Mouse (Mus musculus) spleen, embryonic (tissue): ENCODE measurements around the gene Lim2.

Experiments
- CTCF ChIA-PET: fragments of 350-600 bp; sonication (Branson Sonifier 250); formaldehyde crosslinking; loops from one replicate; lab custom pipeline; 2022; lab: Charles Lee

Gene Lim2

GRCm38 (mm10) chr7:43443126-43443916 is 15.9 kb downstream of the Lim2 start:
- CTCF ChIA-PET = interaction anchor here (1.2 kb wide), 1 partner anchor 137 kb away, joined by 3 read pairs; no protein-coding TSS in a partner anchor

- CTCF ChIA-PET = interaction anchor here (1.2 kb wide), 1 partner anchor 138 kb away, joined by 3 read pairs; no protein-coding TSS in a partner anchor
These were observed 16.4 kb downstream of the Lim2 start, which contains the start of the genes Etfb and Gm45233 for GRCm38 (mm10) chr7:43443917-43444293. Etfb (plus strand) TSS chr7:43444083. Gm45233 (plus strand) TSS chr7:43444128.

- CTCF ChIA-PET = no interaction called here
These were observed 20.3 kb downstream of the Lim2 start for GRCm38 (mm10) chr7:43447801-43448200.

- CTCF ChIA-PET = no interaction called here
These were observed 20.8 kb downstream of the Lim2 start for GRCm38 (mm10) chr7:43448246-43448645.

- CTCF ChIA-PET = no interaction called here
These were observed 22.3 kb downstream of the Lim2 start for GRCm38 (mm10) chr7:43449811-43450210.

GRCm38 (mm10) chr7:43451726-43452125 is 24.3 kb downstream of the Lim2 start:
- CTCF ChIA-PET = no interaction called here

GRCm38 (mm10) chr7:43452609-43453008 is 25.1 kb downstream of the Lim2 start:
- CTCF ChIA-PET = interaction anchor here (0.6 kb wide), 1 partner anchor 170 kb away, joined by 4 read pairs; no protein-coding TSS in a partner anchor

- CTCF ChIA-PET = no interaction called here
These were observed 26.3 kb downstream of the Lim2 start for GRCm38 (mm10) chr7:43453599-43454355.

- CTCF ChIA-PET = no interaction called here
These were observed 26.9 kb downstream of the Lim2 start for GRCm38 (mm10) chr7:43454371-43454770.

GRCm38 (mm10) chr7:43462851-43463250 is 35.4 kb downstream of the Lim2 start, which contains the start of gene Vsig10l:
Vsig10l (plus strand) TSS chr7:43463151.
- CTCF ChIA-PET = no interaction called here

GRCm38 (mm10) chr7:43463976-43464375 is 36.5 kb downstream of the Lim2 start:
- CTCF ChIA-PET = no interaction called here

- CTCF ChIA-PET = interaction anchor here (0.7 kb wide), 3 partner anchors 88 to 116 kb away, joined by 3 read pairs; no protein-coding TSS in a partner anchor
These were observed 37.4 kb downstream of the Lim2 start for GRCm38 (mm10) chr7:43464864-43465343.

GRCm38 (mm10) chr7:43465344-43466098 is 38.1 kb downstream of the Lim2 start:
- CTCF ChIA-PET = no interaction called here

GRCm38 (mm10) chr7:43466099-43466694 is 38.7 kb downstream of the Lim2 start:
- CTCF ChIA-PET = interaction anchor here (0.5 kb wide), 1 partner anchor 113 kb away, joined by 4 read pairs; no protein-coding TSS in a partner anchor

- CTCF ChIA-PET = interaction anchor here (1.1 to 1.5 kb wide), 2 partner anchors 8 to 115 kb away, joined by 3 read pairs; no protein-coding TSS in a partner anchor
These were observed 42.9 kb downstream of the Lim2 start for GRCm38 (mm10) chr7:43470373-43470772.

GRCm38 (mm10) chr7:43475706-43476105 is 48.2 kb downstream of the Lim2 start:
- CTCF ChIA-PET = no interaction called here

GRCm38 (mm10) chr7:43476376-43476775 is 48.9 kb downstream of the Lim2 start:
- CTCF ChIA-PET = no interaction called here

- CTCF ChIA-PET = interaction anchor here (0.6 kb wide), 1 partner anchor 141 kb away, joined by 3 read pairs; no protein-coding TSS in a partner anchor
These were observed 53.7 kb downstream of the Lim2 start for GRCm38 (mm10) chr7:43481191-43481590.

GRCm38 (mm10) chr7:43482090-43482716 is 54.7 kb downstream of the Lim2 start:
- CTCF ChIA-PET = interaction anchor here (0.6 kb wide), 2 partner anchors 114 to 140 kb away, joined by 3 read pairs; no protein-coding TSS in a partner anchor

- CTCF ChIA-PET = interaction anchor here (0.7 kb wide), 1 partner anchor 50 kb away, joined by 6 read pairs; no protein-coding TSS in a partner anchor
These were observed 55.8 kb downstream of the Lim2 start for GRCm38 (mm10) chr7:43483236-43483635.
